In genomic region chr3:109411294-109411693, GRCm38 (mm10) we compare ENCODE assay signal across 11 mouse cellular contexts.
"Had no signal": no experiment of that assay in that cellular context is flagged by ENCODE, and none has a peak within 500 bp of the region (broad histone marks: within the 10 kb centered on the region; RNA-seq: fewer than 3 reads in every experiment).

No protein-coding gene starts in this region.

- H3K36me3 ChIP-seq: limb, embryonic 12.5 days; liver, embryonic 13.5 days; midbrain, embryonic 13.5 days had no signal

- H3K4me3 ChIP-seq: limb, embryonic 12.5 days; liver, embryonic 13.5 days; midbrain, embryonic 13.5 days had no signal

- H3K9me3 ChIP-seq: limb, embryonic 12.5 days; liver, embryonic 13.5 days; midbrain, embryonic 13.5 days had no signal

- H3K27ac ChIP-seq: limb, embryonic 12.5 days; liver, embryonic 13.5 days; midbrain, embryonic 13.5 days; stomach, postnatal 0 days had no signal

- H3K4me2 ChIP-seq: limb, embryonic 12.5 days; liver, embryonic 13.5 days; midbrain, embryonic 13.5 days had no signal

- ATAC-seq: liver, postnatal 0 days; midbrain, embryonic 13.5 days had no signal

- H3K4me1 ChIP-seq: limb, embryonic 12.5 days; liver, embryonic 13.5 days; midbrain, embryonic 13.5 days had no signal

- H3K9ac ChIP-seq: limb, embryonic 12.5 days; liver, embryonic 13.5 days; liver, postnatal 0 days; midbrain, embryonic 13.5 days had no signal

- DNase-seq: kidney, postnatal 25 days; layer of hippocampus, adult 9-11 months; liver; liver, embryonic 13.5 days; liver, postnatal 0 days; lung, postnatal 36 days; right cerebral cortex, adult 18-20 months; thymus, postnatal 14 days had no signal

- H3K27me3 ChIP-seq: limb, embryonic 12.5 days; liver, embryonic 13.5 days; midbrain, embryonic 13.5 days had no signal
